Mouse (Mus musculus) stomach, embryonic 14.5 days (tissue): ENCODE measurements at regions not wholly inside any gene's neighbourhood (a gene's known extent, or its start where the extent isn't known, plus 50 kb on each side); places are given as distances from the start of the nearest gene placed in this dataset.
"Not testable (repeated sequence)": the region's sequence is repeated elsewhere in the genome, so short reads cannot be mapped to it uniquely, and the experiment has no call there.

Experiments used
- ATAC-seq: fragments of 200-750 bp; cut with Nextera tagmentation; 2 replicates; pipeline ENCODE4 v1.8.0; 2017; ENCODE audit warnings: low read depth, moderate TSS enrichment; ENCODE audit not compliant: insufficient number of reproducible peaks, insufficient read depth, low FRiP score
- H3K27ac ChIP-seq: fragments of 300-500 bp; sonication (generic); 2 replicates; pipeline ENCODE4 v1.5.1; 2014; ENCODE audit warnings: mild to moderate bottlenecking, low read length, moderate library complexity, mixed read lengths
- H3K27me3 ChIP-seq: fragments of 300-500 bp; sonication (generic); 2 replicates; pipeline ENCODE4 v1.6.1; 2014; ENCODE audit warnings: low read length, control low read depth, mixed read lengths; ENCODE audit not compliant: control insufficient read depth, insufficient read depth
- H3K36me3 ChIP-seq: fragments of 300-500 bp; sonication (generic); 2 replicates; pipeline ENCODE4 v1.6.1; 2014; ENCODE audit warnings: mild to moderate bottlenecking, control low read depth, low read length, moderate library complexity, mixed read lengths; ENCODE audit not compliant: control insufficient read depth, insufficient read depth
- H3K4me1 ChIP-seq: fragments of 300-500 bp; sonication (generic); 2 replicates; pipeline ENCODE4 v1.6.1; 2014; ENCODE audit warnings: low read length, control low read depth, mixed read lengths; ENCODE audit not compliant: control insufficient read depth, insufficient read depth
- H3K4me2 ChIP-seq: fragments of 300-500 bp; sonication (generic); replicated peaks from 2 replicates; pipeline ENCODE4 v1.6.1; 2014; ENCODE audit warnings: low read depth, low read length, control low read depth
- H3K4me3 ChIP-seq: fragments of 300-500 bp; sonication (generic); 2 replicates; pipeline ENCODE4 v1.5.1; 2014; ENCODE audit warnings: low read depth, low read length, control low read depth
- H3K9ac ChIP-seq: fragments of 300-500 bp; sonication (generic); replicated peaks from 2 replicates; pipeline ENCODE4 v1.6.1; 2014; ENCODE audit warnings: low read depth, mild to moderate bottlenecking, control low read depth, low read length, moderate library complexity, mixed read lengths
- H3K9me3 ChIP-seq: fragments of 300-500 bp; sonication (generic); 2 replicates; pipeline ENCODE4 v1.6.1; 2016; ENCODE audit warnings: low read depth, low read length, control low read depth; ENCODE audit not compliant: control insufficient read depth
- WGBS: fragments of 180-500 bp; shearing (Covaris S2); extraction: QIAGEN DNeasy Blood & Tissue Kit; methylation state at CpG from one replicate; pipeline ENCODE4 v1.1.7; 2014; 5-methylcytosine and 5-hydroxymethylcytosine counted together

GRCm38 (mm10) chrX:18874051-18874450 lies 412.9 kb upstream of the 4930578C19Rik start:
- Histone ChIP-seq H3K4me1 (no peaks in the 10 kb centered on the region), H3K36me3 (no peaks in the 10 kb centered on the region), H3K27ac (no peak overlapping the region), H3K9me3 (no peaks in the 10 kb centered on the region), H3K27me3 (no peaks in the 10 kb centered on the region), H3K9ac (no peak overlapping the region), H3K4me2 (no peak overlapping the region), H3K4me3 (no peak overlapping the region)
- ATAC-seq: peak; percentile 42; the same call in 1 of the 2 replicates

- ATAC-seq: no peak
- no peaks in the 10 kb centered on the region for H3K27me3 ChIP-seq
- H3K9me3 ChIP-seq: no peaks in the 10 kb centered on the region
- no peaks in the 10 kb centered on the region for H3K4me1 ChIP-seq
- H3K4me2 ChIP-seq: no peak overlapping the region
- H3K9ac ChIP-seq: no peak overlapping the region
- no peak overlapping the region for H3K4me3 ChIP-seq
- no peaks in the 10 kb centered on the region for H3K36me3 ChIP-seq
- WGBS: 45% methylated on average over 3 of the region's 3 CpGs
- H3K27ac ChIP-seq: no peak overlapping the region
These were observed 377.5 kb upstream of the 4930578C19Rik start for GRCm38 (mm10) chrX:18838668-18839067.

GRCm38 (mm10) chrX:18824971-18825370 lies 363.8 kb upstream of the 4930578C19Rik start:
- H3K27me3 ChIP-seq, ATAC-seq, H3K9ac ChIP-seq, H3K9me3 ChIP-seq, H3K4me2 ChIP-seq, H3K4me1 ChIP-seq, H3K36me3 ChIP-seq, H3K27ac ChIP-seq, H3K4me3 ChIP-seq: not testable (repeated sequence)
- 76% methylated on average over 1 of the region's 1 CpGs for WGBS

GRCm38 (mm10) chrX:18814441-18814973 lies 353.3 kb upstream of the 4930578C19Rik start:
- H3K4me2 ChIP-seq: no peak overlapping the region
- H3K4me3 ChIP-seq: no peak overlapping the region
- no peak overlapping the region for H3K9ac ChIP-seq
- H3K27ac ChIP-seq: no peak overlapping the region
- no peak for ATAC-seq
- no peaks in the 10 kb centered on the region for H3K27me3 ChIP-seq
- no peaks in the 10 kb centered on the region for H3K9me3 ChIP-seq
- 59% methylated on average over 3 of the region's 3 CpGs for WGBS
- no peaks in the 10 kb centered on the region for H3K4me1 ChIP-seq
- H3K36me3 ChIP-seq: no peaks in the 10 kb centered on the region
